Mouse (Mus musculus): Measurements from ENCODE around the gene Itm2b.

DNA sequence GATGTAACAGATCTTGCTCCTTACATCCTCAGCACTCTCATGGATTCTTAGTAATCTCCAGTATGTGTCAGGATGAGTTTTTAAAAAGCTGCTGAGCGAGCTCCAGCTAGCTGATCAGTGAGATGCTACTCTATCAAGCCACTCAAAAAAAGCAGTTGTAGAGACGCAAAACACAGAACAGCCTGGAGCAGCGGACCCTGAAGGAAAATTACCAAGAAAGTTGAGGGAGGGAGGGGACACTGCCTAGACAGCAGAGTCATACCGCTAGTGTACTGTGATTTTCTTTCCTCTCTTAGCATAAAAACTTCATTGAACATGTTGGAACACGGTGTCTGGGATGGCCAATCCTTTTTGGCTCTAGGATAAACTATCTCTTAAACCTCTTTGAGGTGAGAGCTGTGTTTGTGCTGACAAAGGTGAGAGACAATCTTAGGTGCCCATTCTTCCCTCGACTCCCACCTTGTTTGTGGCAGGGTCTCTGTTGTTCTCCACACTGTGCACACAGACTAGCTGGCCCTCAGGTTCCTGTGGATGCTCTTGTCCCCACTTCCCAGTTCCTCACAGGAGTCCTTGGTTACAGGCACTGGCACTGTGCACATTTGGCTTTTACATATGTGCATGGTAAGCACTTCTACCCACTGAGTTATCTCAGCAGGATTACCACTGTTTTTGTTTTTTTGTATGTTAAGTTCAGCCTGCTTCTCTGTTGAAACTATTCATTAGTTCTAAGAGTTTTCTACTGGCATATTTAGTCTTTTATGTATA, 48.6 kb downstream of the Itm2b start:
- no peak for TF ChIP-seq CTCF (IDR thresholded peaks at IDR 0.05; ENCODE audit: control insufficient read depth, insufficient read depth, insufficient read length)
- TF ChIP-seq MYOG (IDR thresholded peaks at IDR 0.05; ENCODE audit: control insufficient read depth, extremely low read depth, insufficient read length) = no peak
- TF ChIP-seq MAX (IDR thresholded peaks at IDR 0.05) = no peak

Measured in C2C12 (cell line).